Mouse (Mus musculus): ENCODE measurements around the gene Fbln1. TPM values are rescaled to one million over a fixed set of nuclear protein-coding genes. Genes with fewer than 3 reads are reported as not detected.
"Not testable (repeated sequence)": the region's sequence is repeated elsewhere in the genome, so short reads cannot be mapped to it uniquely, and the experiment has no call there.

Gene Fbln1
- polyA plus RNA-seq, 1 experiment, result not detected

- WGBS, result 41% methylated on average over 11 of the region's 11 CpGs
- no peak for TF ChIP-seq CTCF (IDR thresholded peaks at IDR 0.05; ENCODE audit: insufficient read depth, low read depth, low read length)
- no peak for TF ChIP-seq POLR2A (IDR thresholded peaks at IDR 0.05; ENCODE audit: insufficient read depth, low read depth, low read length)
Measured at GRCm38 (mm10) chr15:85327808-85328207, 122.1 kb downstream of the Fbln1 start.

GRCm38 (mm10) chr15:85328455-85328854, 122.7 kb downstream of the Fbln1 start:
- 84% methylated on average over 2 of the region's 2 CpGs for WGBS
- H3K27ac ChIP-seq (ENCODE audit: insufficient read depth, low read depth, low read length); H3K4me3 ChIP-seq (ENCODE audit: insufficient read depth, low read depth, low read length); H3K4me1 ChIP-seq (ENCODE audit: control insufficient read depth, insufficient read depth, low read length): not testable (repeated sequence)

More at GRCm38 (mm10) chr15:85327808-85328207, 122.1 kb downstream of the Fbln1 start:
- H3K27ac ChIP-seq (ENCODE audit: insufficient read depth, low read depth, low read length), result no peak overlapping the region
- H3K4me3 ChIP-seq (ENCODE audit: insufficient read depth, low read depth, low read length), result no peak overlapping the region
- H3K4me1 ChIP-seq (ENCODE audit: control insufficient read depth, insufficient read depth, low read length), result peaks cover 5% of the 10 kb centered on the region; the same call in 1 of the 2 replicates

GRCm38 (mm10) chr15:85329096-85329495, 123.3 kb downstream of the Fbln1 start:
- TF ChIP-seq POLR2A (IDR thresholded peaks at IDR 0.05; ENCODE audit: insufficient read depth, low read depth, low read length), result no peak
- TF ChIP-seq CTCF (IDR thresholded peaks at IDR 0.05; ENCODE audit: insufficient read depth, low read depth, low read length), result no peak
- no peak overlapping the region for H3K4me3 ChIP-seq (ENCODE audit: insufficient read depth, low read depth, low read length)
- no peak overlapping the region for H3K27ac ChIP-seq (ENCODE audit: insufficient read depth, low read depth, low read length)
- WGBS, result 93% methylated on average over 5 of the region's 5 CpGs
- peaks cover 5% of the 10 kb centered on the region; the same call in 1 of the 2 replicates for H3K4me1 ChIP-seq (ENCODE audit: control insufficient read depth, insufficient read depth, low read length)

- 89% methylated on average over 6 of the region's 6 CpGs for WGBS
Measured at GRCm38 (mm10) chr15:85330024-85330423, 124.3 kb downstream of the Fbln1 start.

GRCm38 (mm10) chr15:85333511-85333910, 127.8 kb downstream of the Fbln1 start:
- not testable (repeated sequence) for H3K27ac ChIP-seq (ENCODE audit: insufficient read depth, low read depth, low read length); H3K4me3 ChIP-seq (ENCODE audit: insufficient read depth, low read depth, low read length); H3K4me1 ChIP-seq (ENCODE audit: control insufficient read depth, insufficient read depth, low read length)
- 87% methylated on average over 6 of the region's 6 CpGs for WGBS

More at GRCm38 (mm10) chr15:85330024-85330423, 124.3 kb downstream of the Fbln1 start:
- TF ChIP-seq POLR2A (IDR thresholded peaks at IDR 0.05; ENCODE audit: insufficient read depth, low read depth, low read length) (no peak), CTCF (IDR thresholded peaks at IDR 0.05; ENCODE audit: insufficient read depth, low read depth, low read length) (no peak)
- Histone ChIP-seq H3K27ac (ENCODE audit: insufficient read depth, low read depth, low read length) (no peak overlapping the region), H3K4me3 (ENCODE audit: insufficient read depth, low read depth, low read length) (no peak overlapping the region), H3K4me1 (ENCODE audit: control insufficient read depth, insufficient read depth, low read length) (peaks cover 5% of the 10 kb centered on the region; the same call in 1 of the 2 replicates)

- no peak overlapping the region for H3K27ac ChIP-seq (ENCODE audit: insufficient read depth, low read depth, low read length)
- H3K4me1 ChIP-seq (ENCODE audit: control insufficient read depth, insufficient read depth, low read length), result peaks cover 11% of the 10 kb centered on the region
- 76% methylated on average over 3 of the region's 3 CpGs for WGBS
- no peak overlapping the region for H3K4me3 ChIP-seq (ENCODE audit: insufficient read depth, low read depth, low read length)
- TF ChIP-seq CTCF (IDR thresholded peaks at IDR 0.05; ENCODE audit: insufficient read depth, low read depth, low read length) (no peak), POLR2A (IDR thresholded peaks at IDR 0.05; ENCODE audit: insufficient read depth, low read depth, low read length) (no peak)
Measured at GRCm38 (mm10) chr15:85334234-85334633, 128.5 kb downstream of the Fbln1 start.

GRCm38 (mm10) chr15:85335671-85336300, 130.0 kb downstream of the Fbln1 start, which contains the start of gene Atxn10:
Gene Atxn10, plus strand, starts transcription at chr15:85336245.
- 8% methylated on average over 19 of the region's 19 CpGs for WGBS
- TF ChIP-seq POLR2A (IDR thresholded peaks at IDR 0.05; ENCODE audit: insufficient read depth, low read depth, low read length) (no peak), CTCF (IDR thresholded peaks at IDR 0.05; ENCODE audit: insufficient read depth, low read depth, low read length) (no peak)
- Histone ChIP-seq H3K4me3 (ENCODE audit: insufficient read depth, low read depth, low read length) (peak within 1 kb of the TSS; percentile 96), H3K27ac (ENCODE audit: insufficient read depth, low read depth, low read length) (peak within 1 kb of the TSS; percentile 100), H3K4me1 (ENCODE audit: control insufficient read depth, insufficient read depth, low read length) (peaks cover 11% of the 10 kb centered on the region)

Other genes starting within 250 kb of the Fbln1 start
- not detected in 2 replicates for gene 5031439G07Rik, start 217.4 kb upstream of the Fbln1 start, polyA plus RNA-seq (2012; ENCODE audit: insufficient read depth, insufficient read length, low replicate concordance, missing spikeins)
- not detected in 2 replicates for gene Upk3a, start 188.8 kb upstream of the Fbln1 start, polyA plus RNA-seq (2012; ENCODE audit: insufficient read depth, insufficient read length, low replicate concordance, missing spikeins)
- not detected in 2 replicates for gene Fam118a, start 177.0 kb upstream of the Fbln1 start, polyA plus RNA-seq (2012; ENCODE audit: insufficient read depth, insufficient read length, low replicate concordance, missing spikeins)
- not detected in 2 replicates for gene Smc1b, start 74.0 kb upstream of the Fbln1 start, polyA plus RNA-seq (2012; ENCODE audit: insufficient read depth, insufficient read length, low replicate concordance, missing spikeins)
- gene Ribc2, start 73.9 kb upstream of the Fbln1 start, polyA plus RNA-seq (2012; ENCODE audit: insufficient read depth, insufficient read length, low replicate concordance, missing spikeins), result not detected in 2 replicates
- gene Atxn10, start 130.3 kb downstream of the Fbln1 start, polyA plus RNA-seq (2012; ENCODE audit: insufficient read depth, insufficient read length, low replicate concordance, missing spikeins), result 211 TPM in 1 of 2 replicates, not detected in the other

Data from olfactory bulb, adult 2 months (tissue).